Mouse (Mus musculus): ENCODE data around the gene Asic5.

The Asic5 gene

GRCm38 (mm10) chr3:81981990-81982389 lies at the start of gene Asic5:
Gene Asic5 (plus strand): TSS chr3:81982290.
- DNase-seq (ENCODE audit: low spot score) = no peak

GRCm38 (mm10) chr3:81933348-81933747 lies 48.7 kb upstream of the Asic5 start:
- no peak for DNase-seq (ENCODE audit: low spot score)

GRCm38 (mm10) chr3:81938924-81939323 lies 43.2 kb upstream of the Asic5 start:
- no peak for DNase-seq (ENCODE audit: low spot score)

- no peak for DNase-seq (ENCODE audit: low spot score)
Measured at GRCm38 (mm10) chr3:81942341-81942740, 39.7 kb upstream of the Asic5 start.

- DNase-seq (ENCODE audit: low spot score) = no peak
Measured at GRCm38 (mm10) chr3:81943097-81943496, 39.0 kb upstream of the Asic5 start.

GRCm38 (mm10) chr3:81944851-81945393 lies 37.2 kb upstream of the Asic5 start:
- DNase-seq (ENCODE audit: low spot score) = no peak

- DNase-seq (ENCODE audit: low spot score) = no peak
Measured at GRCm38 (mm10) chr3:81949048-81949447, 33.0 kb upstream of the Asic5 start.

- no peak for DNase-seq (ENCODE audit: low spot score)
Measured at GRCm38 (mm10) chr3:81951785-81952184, 30.3 kb upstream of the Asic5 start.

- no peak for DNase-seq (ENCODE audit: low spot score)
Measured at GRCm38 (mm10) chr3:81957484-81957883, 24.6 kb upstream of the Asic5 start.

- no peak for DNase-seq (ENCODE audit: low spot score)
Measured at GRCm38 (mm10) chr3:81961336-81961735, 20.8 kb upstream of the Asic5 start.

GRCm38 (mm10) chr3:81963768-81964167 lies 18.3 kb upstream of the Asic5 start:
- no peak for DNase-seq (ENCODE audit: low spot score)

- no peak for DNase-seq (ENCODE audit: low spot score)
Measured at GRCm38 (mm10) chr3:81964596-81964995, 17.5 kb upstream of the Asic5 start.

- no peak for DNase-seq (ENCODE audit: low spot score)
Measured at GRCm38 (mm10) chr3:81975607-81976006, 6.5 kb upstream of the Asic5 start.

GRCm38 (mm10) chr3:81976102-81976501 lies 6.0 kb upstream of the Asic5 start, which contains the start of gene Tdo2:
Gene Tdo2 (minus strand): TSS chr3:81976202.
- no peak for DNase-seq (ENCODE audit: low spot score)

GRCm38 (mm10) chr3:81981576-81981975 lies 514 bp upstream of the Asic5 start:
- DNase-seq (ENCODE audit: low spot score) = no peak

GRCm38 (mm10) chr3:81983120-81983895 lies 1.2 kb downstream of the Asic5 start:
- no peak for DNase-seq (ENCODE audit: low spot score)

- DNase-seq (ENCODE audit: low spot score) = no peak
Measured at GRCm38 (mm10) chr3:81985100-81985499, 3.0 kb downstream of the Asic5 start.

- DNase-seq (ENCODE audit: low spot score) = no peak
Measured at GRCm38 (mm10) chr3:81986103-81986502, 4.0 kb downstream of the Asic5 start.

- no peak for DNase-seq (ENCODE audit: low spot score)
Measured at GRCm38 (mm10) chr3:81987628-81988027, 5.5 kb downstream of the Asic5 start.

- DNase-seq (ENCODE audit: low spot score) = no peak
Measured at GRCm38 (mm10) chr3:81989692-81990141, 7.6 kb downstream of the Asic5 start.

- no peak for DNase-seq (ENCODE audit: low spot score)
Measured at GRCm38 (mm10) chr3:81990531-81990930, 8.4 kb downstream of the Asic5 start.

GRCm38 (mm10) chr3:81995371-81995770 lies 13.3 kb downstream of the Asic5 start:
- no peak for DNase-seq (ENCODE audit: low spot score)

GRCm38 (mm10) chr3:81995988-81996387 lies 13.9 kb downstream of the Asic5 start:
- no peak for DNase-seq (ENCODE audit: low spot score)

- DNase-seq (ENCODE audit: low spot score) = no peak
Measured at GRCm38 (mm10) chr3:82007002-82007401, 24.9 kb downstream of the Asic5 start.
